9 mouse cellular contexts compared by ENCODE assay signal in the genomic region with DNA sequence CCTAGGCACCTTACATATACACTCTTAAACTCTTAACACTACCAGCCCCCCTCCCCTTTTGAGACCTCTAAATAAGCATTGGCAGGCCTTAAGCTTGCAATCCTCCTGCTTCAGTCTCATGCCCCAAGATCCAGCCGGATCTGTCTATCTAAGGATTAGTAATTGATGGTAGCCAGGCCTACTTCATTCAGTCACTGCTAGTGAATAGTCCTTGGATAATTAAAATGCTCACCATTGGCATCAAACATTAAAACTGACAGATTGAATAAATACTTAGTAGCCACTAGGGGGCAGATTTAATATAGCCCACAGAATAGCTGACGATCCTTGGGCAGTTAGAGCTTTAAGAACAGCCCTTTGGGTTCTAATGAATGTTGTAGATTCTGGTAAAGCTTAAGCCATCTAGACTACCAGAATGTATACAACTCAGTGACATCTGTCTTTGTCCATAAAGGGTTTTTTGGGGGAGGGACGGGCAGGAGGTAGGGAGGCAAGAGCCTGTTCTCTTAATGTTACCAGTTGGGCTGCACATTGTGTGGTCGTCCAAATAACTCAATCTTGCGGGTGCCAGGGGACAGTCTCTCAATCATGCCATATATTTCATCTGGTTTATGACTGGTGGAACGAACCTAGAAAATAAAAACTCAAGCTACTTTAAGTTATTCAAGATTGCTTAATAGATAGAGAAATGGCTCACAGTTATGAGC. TPM values are rescaled to one million over a fixed set of nuclear protein-coding genes. Genes with fewer than 3 reads are reported as not detected.
DNase-seq lines count a peak whose midpoint lies in the region; ATAC-seq lines count a peak whose summit lies in the region.
"Had no signal": no experiment of that assay in that cellular context is flagged by ENCODE, and none has a peak within 500 bp of the region (broad histone marks: within the 10 kb centered on the region; RNA-seq: fewer than 3 reads in every experiment).

No protein-coding gene starts in this region.

- no peak overlapping the region for H3K4me3 ChIP-seq in kidney, embryonic 15.5 days (replicated peaks)
- no peak overlapping the region for H3K4me3 ChIP-seq in hindbrain, embryonic 14.5 days (replicated peaks; ENCODE audit: low read length)
- H3K4me3 ChIP-seq in neural tube, embryonic 12.5 days: no peak overlapping the region
- H3K4me3 ChIP-seq: heart, embryonic 15.5 days had no signal

- ATAC-seq in kidney, embryonic 15.5 days (replicated peaks; ENCODE audit: low FRiP score): peak; percentile 37
- ATAC-seq in hindbrain, embryonic 14.5 days (ENCODE audit: low FRiP score): peak; percentile 49; the same call in 1 of the 2 replicates
- 0 out of 2 replicates have a peak, but pooled peaks have one; percentile 38 for ATAC-seq in neural tube, embryonic 12.5 days (ENCODE audit: low FRiP score, low read depth)

- no peak overlapping the region for H3K27ac ChIP-seq in kidney, embryonic 15.5 days
- H3K27ac ChIP-seq in hindbrain, embryonic 14.5 days: no peak overlapping the region
- H3K27ac ChIP-seq in neural tube, embryonic 12.5 days: no peak overlapping the region
- H3K27ac ChIP-seq: heart, embryonic 15.5 days had no signal

- peaks cover 92% of the 10 kb centered on the region for H3K36me3 ChIP-seq in kidney, embryonic 15.5 days
- H3K36me3 ChIP-seq in hindbrain, embryonic 14.5 days (replicated peaks; ENCODE audit: control insufficient read depth, insufficient read depth): peaks cover 97% of the 10 kb centered on the region
- H3K36me3 ChIP-seq in neural tube, embryonic 12.5 days: peaks cover 81% of the 10 kb centered on the region

- H3K4me1 ChIP-seq in kidney, embryonic 15.5 days: no peaks in the 10 kb centered on the region
- no peaks in the 10 kb centered on the region for H3K4me1 ChIP-seq in hindbrain, embryonic 14.5 days (replicated peaks; ENCODE audit: control insufficient read depth, insufficient read depth, low read length)
- no peaks in the 10 kb centered on the region for H3K4me1 ChIP-seq in neural tube, embryonic 12.5 days
- H3K4me1 ChIP-seq: heart, embryonic 15.5 days had no signal

- H3K9ac ChIP-seq in kidney, embryonic 15.5 days: no peak overlapping the region
- no peak overlapping the region for H3K9ac ChIP-seq in hindbrain, embryonic 14.5 days
- H3K9ac ChIP-seq in neural tube, embryonic 12.5 days: no peak overlapping the region
- H3K9ac ChIP-seq: heart, embryonic 15.5 days had no signal

- H3K27me3 ChIP-seq in kidney, embryonic 15.5 days: no peaks in the 10 kb centered on the region
- no peaks in the 10 kb centered on the region for H3K27me3 ChIP-seq in hindbrain, embryonic 14.5 days (ENCODE audit: control insufficient read depth, insufficient read depth, low read length)
- no peaks in the 10 kb centered on the region for H3K27me3 ChIP-seq in neural tube, embryonic 12.5 days (replicated peaks)
- H3K27me3 ChIP-seq: heart, embryonic 15.5 days had no signal

- no peak for DNase-seq in kidney, adult 11 months
- peak; percentile 27 for DNase-seq in Muller cell, postnatal 12 days (ENCODE audit: inconsistent ontology term)
- DNase-seq in hindbrain, embryonic 14.5 days (ENCODE audit: low spot score): peak; percentile 69
- DNase-seq in cerebellum, adult 8-10 months: no peak
- DNase-seq in layer of hippocampus, adult 18-20 months (ENCODE audit: low spot score in 2 of 2): no peak
- DNase-seq in right cerebral cortex, adult 18-20 months: no peak

- WGBS in kidney, embryonic 15.5 days: 67% methylated on average over 6 of the region's 6 CpGs
- WGBS in hindbrain, embryonic 14.5 days: 64% methylated on average over 6 of the region's 6 CpGs
- 68% methylated on average over 6 of the region's 6 CpGs for WGBS in neural tube, embryonic 12.5 days

- no peak overlapping the region for H3K4me2 ChIP-seq in kidney, embryonic 15.5 days
- no peak overlapping the region for H3K4me2 ChIP-seq in hindbrain, embryonic 14.5 days (replicated peaks)
- no peak overlapping the region for H3K4me2 ChIP-seq in neural tube, embryonic 12.5 days (replicated peaks)
- H3K4me2 ChIP-seq: heart, embryonic 15.5 days had no signal

- H3K9me3 ChIP-seq in kidney, embryonic 15.5 days (replicated peaks): no peaks in the 10 kb centered on the region
- no peaks in the 10 kb centered on the region for H3K9me3 ChIP-seq in hindbrain, embryonic 14.5 days (ENCODE audit: control insufficient read depth, low read length)
- no peaks in the 10 kb centered on the region for H3K9me3 ChIP-seq in neural tube, embryonic 12.5 days
- H3K9me3 ChIP-seq: heart, embryonic 15.5 days had no signal

RNA-seq across cellular contexts. Expression of a gene that starts 9.2 kb away (rescaled TPM):
- 52.1 and 52.8 TPM in 2 replicates for polyA plus RNA-seq in kidney, embryonic 15.5 days (2015; fragmentation: Nextera tagmentation; extraction: Ambion mirVana)
- polyA plus RNA-seq in hindbrain, embryonic 14.5 days (2014; fragmentation: Nextera tagmentation; extraction: Ambion mirVana): 37.1 and 37.8 TPM in 2 replicates
- polyA plus RNA-seq in neural tube, embryonic 12.5 days (2016; fragmentation: Nextera tagmentation; extraction: Ambion mirVana): 58.7 and 58.8 TPM in 2 replicates
- total RNA-seq in layer of hippocampus, adult 18-20 months (2021): 10 to 100 TPM; 39.2 to 43.1 TPM

RNA-seq across cellular contexts. Expression of a gene that starts 16.4 kb away (rescaled TPM):
- polyA plus RNA-seq in kidney, embryonic 15.5 days (2015; fragmentation: Nextera tagmentation; extraction: Ambion mirVana): 21.9 and 23.5 TPM in 2 replicates
- polyA plus RNA-seq in hindbrain, embryonic 14.5 days (2014; fragmentation: Nextera tagmentation; extraction: Ambion mirVana): 58.2 and 60.4 TPM in 2 replicates
- 43.7 and 52.9 TPM in 2 replicates for polyA plus RNA-seq in neural tube, embryonic 12.5 days (2016; fragmentation: Nextera tagmentation; extraction: Ambion mirVana)
- 10 to 100 TPM; 35.0 to 37.3 TPM for total RNA-seq in layer of hippocampus, adult 18-20 months (2021)

RNA-seq across cellular contexts. Expression of a gene that starts 16.8 kb away (rescaled TPM):
- 44.6 and 49.1 TPM in 2 replicates for polyA plus RNA-seq in kidney, embryonic 15.5 days (2015; fragmentation: Nextera tagmentation; extraction: Ambion mirVana)
- 55.7 and 56.6 TPM in 2 replicates for polyA plus RNA-seq in hindbrain, embryonic 14.5 days (2014; fragmentation: Nextera tagmentation; extraction: Ambion mirVana)
- polyA plus RNA-seq in neural tube, embryonic 12.5 days (2016; fragmentation: Nextera tagmentation; extraction: Ambion mirVana): 51.8 and 56.6 TPM in 2 replicates
- total RNA-seq in layer of hippocampus, adult 18-20 months (2021): 10 to 100 TPM; 58.4 to 67.1 TPM

RNA-seq across cellular contexts. Expression of a gene that starts 32.9 kb away (rescaled TPM):
- polyA plus RNA-seq in kidney, embryonic 15.5 days (2015; fragmentation: Nextera tagmentation; extraction: Ambion mirVana): 37.8 and 39.3 TPM in 2 replicates
- 47.5 and 50.0 TPM in 2 replicates for polyA plus RNA-seq in hindbrain, embryonic 14.5 days (2014; fragmentation: Nextera tagmentation; extraction: Ambion mirVana)
- 55.8 and 57.3 TPM in 2 replicates for polyA plus RNA-seq in neural tube, embryonic 12.5 days (2016; fragmentation: Nextera tagmentation; extraction: Ambion mirVana)
- 10 to 100 TPM; 45.0 to 48.4 TPM for total RNA-seq in layer of hippocampus, adult 18-20 months (2021)

RNA-seq across cellular contexts. Expression of a gene that starts 38.1 kb away (rescaled TPM):
- polyA plus RNA-seq in kidney, embryonic 15.5 days (2015; fragmentation: Nextera tagmentation; extraction: Ambion mirVana): 33.8 and 40.5 TPM in 2 replicates
- polyA plus RNA-seq in hindbrain, embryonic 14.5 days (2014; fragmentation: Nextera tagmentation; extraction: Ambion mirVana): 47.3 and 52.3 TPM in 2 replicates
- 46.0 and 48.6 TPM in 2 replicates for polyA plus RNA-seq in neural tube, embryonic 12.5 days (2016; fragmentation: Nextera tagmentation; extraction: Ambion mirVana)
- 100 to 1,000 TPM; 109 to 117 TPM for total RNA-seq in layer of hippocampus, adult 18-20 months (2021)

Comparison
In these comparisons a context has a peak if more than half of its experiments do, and no peak if none do; other contexts are left out.
1. DNase-seq: peak in Muller cell, postnatal 12 days (single experiment) and hindbrain, embryonic 14.5 days (single experiment); none in kidney, adult 11 months (single experiment), cerebellum, adult 8-10 months (single experiment), layer of hippocampus, adult 18-20 months (0 of 2) and right cerebral cortex, adult 18-20 months (single experiment).
2. Peak in every context shown above with its lines, with median percentiles within 50 percentile points of each other: ATAC-seq.